Mouse (Mus musculus) stomach, embryonic 16.5 days (tissue): ENCODE results near the gene Pex13. TPM values are rescaled to one million over a fixed set of nuclear protein-coding genes. Genes with fewer than 3 reads are reported as not detected.

Experiments used
- ATAC-seq: fragments of 200-750 bp; cut with Nextera tagmentation; 2 replicates; pipeline ENCODE4 v1.8.0; 2017; ENCODE audit warnings: moderate number of reproducible peaks, moderate TSS enrichment; ENCODE audit not compliant: insufficient read depth, low FRiP score
- H3K27ac ChIP-seq: fragments of 300-500 bp; sonication (generic); 2 replicates; pipeline ENCODE4 v1.5.1; 2014; ENCODE audit warnings: low read length
- H3K27me3 ChIP-seq: fragments of 300-500 bp; sonication (generic); 2 replicates; pipeline ENCODE4 v1.6.1; 2014; ENCODE audit warnings: low read length, control low read depth, mixed read lengths; ENCODE audit not compliant: control insufficient read depth, insufficient read depth
- H3K36me3 ChIP-seq: fragments of 300-500 bp; sonication (generic); 2 replicates; pipeline ENCODE4 v1.6.1; 2014; ENCODE audit warnings: low read length; ENCODE audit not compliant: control insufficient read depth, insufficient read depth
- H3K4me1 ChIP-seq: fragments of 300-500 bp; sonication (generic); 2 replicates; pipeline ENCODE4 v1.6.1; 2014; ENCODE audit warnings: low read length, control low read depth, mixed read lengths; ENCODE audit not compliant: control insufficient read depth, insufficient read depth
- H3K4me2 ChIP-seq: fragments of 300-500 bp; sonication (generic); 2 replicates; pipeline ENCODE4 v1.6.1; 2014; ENCODE audit warnings: low read depth, low read length, mixed read lengths
- H3K4me3 ChIP-seq: fragments of 300-500 bp; sonication (generic); replicated peaks from 2 replicates; pipeline ENCODE4 v1.5.1; 2014; ENCODE audit warnings: mild to moderate bottlenecking, low read length
- H3K9ac ChIP-seq: fragments of 300-500 bp; sonication (generic); 2 replicates; pipeline ENCODE4 v1.6.1; 2014; ENCODE audit warnings: low read length
- H3K9me3 ChIP-seq: fragments of 300-500 bp; sonication (generic); replicated peaks from 2 replicates; pipeline ENCODE4 v1.6.1; 2016; ENCODE audit warnings: low read length, control low read depth; ENCODE audit not compliant: control insufficient read depth
- WGBS: fragments of 180-500 bp; shearing (Covaris S2); extraction: QIAGEN DNeasy Blood & Tissue Kit; methylation state at CpG from one replicate; pipeline ENCODE4 v1.1.7; 2014; 5-methylcytosine and 5-hydroxymethylcytosine counted together
- polyA plus RNA-seq: library from polyadenylated mRNA; unstranded; fragments of >200 nt; fragmentation: Nextera tagmentation; extraction: Ambion mirVana; gene quantifications from 2 replicates; pipeline ENCODE4 v1.2.1, GENCODE M21; 2015

The Pex13 gene
- polyA plus RNA-seq, 1 experiment from 2014 or later, result 24.3 TPM

DNA sequence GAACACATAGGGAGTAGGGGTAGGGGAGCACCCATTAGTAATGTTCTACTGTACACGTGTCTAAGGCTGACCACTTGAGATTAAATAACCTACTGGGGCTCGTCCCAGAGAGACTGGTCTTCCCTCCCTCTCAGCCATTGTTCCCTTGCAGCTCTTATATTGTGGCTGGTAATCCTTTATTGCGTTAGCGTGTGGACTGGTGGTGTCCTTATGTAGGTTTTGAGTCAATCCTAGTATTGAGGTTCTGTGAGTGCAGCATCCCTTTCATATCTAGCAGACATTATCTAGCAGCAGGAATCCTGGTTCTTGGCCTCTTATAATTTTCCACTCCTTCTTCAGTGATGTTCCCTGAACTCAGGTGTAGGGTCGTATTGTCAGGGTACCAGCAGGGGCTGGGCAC, 20.9 kb upstream of the Pex13 start:
- H3K36me3 ChIP-seq, result 0 out of 2 replicates have a peak, but pooled peaks cover 13% of the 10 kb centered on the region
- no peak for ATAC-seq
- no peak overlapping the region for H3K4me3 ChIP-seq
- no peak overlapping the region for H3K4me2 ChIP-seq
- no peaks in the 10 kb centered on the region for H3K9me3 ChIP-seq
- no peaks in the 10 kb centered on the region for H3K4me1 ChIP-seq
- WGBS, result 84% methylated on average over 5 of the region's 5 CpGs
- no peaks in the 10 kb centered on the region for H3K27me3 ChIP-seq
- no peak overlapping the region for H3K27ac ChIP-seq
- no peak overlapping the region for H3K9ac ChIP-seq

DNA sequence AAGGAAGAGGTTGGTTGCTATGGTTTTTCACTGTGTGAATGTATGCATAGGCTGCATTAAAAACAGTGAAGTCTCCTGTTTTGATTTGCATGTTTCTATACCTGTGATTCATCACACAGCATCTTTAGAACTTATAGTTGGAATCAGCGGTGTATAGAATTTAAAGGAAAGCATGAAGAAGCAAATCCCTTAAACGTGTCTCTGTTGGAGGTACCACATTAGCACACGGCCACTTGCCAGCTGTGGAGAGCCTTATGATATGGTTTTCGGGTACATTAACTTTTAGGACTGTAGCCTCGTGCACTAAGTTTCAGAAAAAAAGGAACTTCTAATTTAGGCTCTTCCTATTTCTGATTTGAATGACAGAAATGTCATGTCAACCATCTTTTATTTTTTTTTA, 16.8 kb upstream of the Pex13 start:
- 89% methylated on average over 5 of the region's 5 CpGs for WGBS
- H3K9ac ChIP-seq, result no peak overlapping the region
- ATAC-seq, result no peak

DNA sequence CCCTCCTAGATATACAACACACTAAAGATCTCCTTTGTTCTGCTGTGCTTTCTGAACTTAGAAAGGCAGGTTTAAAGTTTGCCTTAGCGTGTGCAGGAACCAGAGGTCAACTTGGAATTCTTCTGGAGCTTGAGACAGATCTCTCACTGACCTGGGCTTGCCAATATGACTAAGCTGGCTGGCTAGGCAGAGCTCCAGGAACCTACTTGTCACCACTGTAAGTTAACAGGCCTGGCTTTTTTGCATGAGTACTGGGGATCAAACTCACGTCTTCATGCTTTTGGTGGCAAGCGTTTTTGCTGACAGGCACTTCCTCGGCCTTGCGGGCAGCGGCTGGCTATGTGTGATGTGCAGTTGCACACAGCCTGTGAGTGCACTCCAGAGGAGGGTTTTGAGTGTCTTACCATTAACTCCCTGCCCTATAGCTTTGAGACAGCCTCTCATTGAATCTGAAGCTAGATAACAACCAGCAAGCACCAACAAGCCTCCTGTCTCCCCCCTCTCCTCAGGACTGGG, 14.7 kb upstream of the Pex13 start:
- no peak overlapping the region for H3K27ac ChIP-seq
- no peak overlapping the region for H3K4me3 ChIP-seq
- H3K4me2 ChIP-seq, result no peak overlapping the region
- 93% methylated on average over 6 of the region's 6 CpGs for WGBS
- no peaks in the 10 kb centered on the region for H3K4me1 ChIP-seq
- H3K9ac ChIP-seq, result no peak overlapping the region
- peaks cover 16% of the 10 kb centered on the region; the same call in 1 of the 2 replicates for H3K36me3 ChIP-seq
- H3K9me3 ChIP-seq, result no peaks in the 10 kb centered on the region
- no peak for ATAC-seq
- H3K27me3 ChIP-seq, result no peaks in the 10 kb centered on the region

More for the DNA sequence above, 16.8 kb upstream of the Pex13 start:
- Histone ChIP-seq H3K36me3 (0 out of 2 replicates have a peak, but pooled peaks cover 13% of the 10 kb centered on the region), H3K27me3 (no peaks in the 10 kb centered on the region), H3K4me3 (no peak overlapping the region), H3K27ac (no peak overlapping the region), H3K4me1 (no peaks in the 10 kb centered on the region), H3K9me3 (no peaks in the 10 kb centered on the region), H3K4me2 (no peak overlapping the region)

DNA sequence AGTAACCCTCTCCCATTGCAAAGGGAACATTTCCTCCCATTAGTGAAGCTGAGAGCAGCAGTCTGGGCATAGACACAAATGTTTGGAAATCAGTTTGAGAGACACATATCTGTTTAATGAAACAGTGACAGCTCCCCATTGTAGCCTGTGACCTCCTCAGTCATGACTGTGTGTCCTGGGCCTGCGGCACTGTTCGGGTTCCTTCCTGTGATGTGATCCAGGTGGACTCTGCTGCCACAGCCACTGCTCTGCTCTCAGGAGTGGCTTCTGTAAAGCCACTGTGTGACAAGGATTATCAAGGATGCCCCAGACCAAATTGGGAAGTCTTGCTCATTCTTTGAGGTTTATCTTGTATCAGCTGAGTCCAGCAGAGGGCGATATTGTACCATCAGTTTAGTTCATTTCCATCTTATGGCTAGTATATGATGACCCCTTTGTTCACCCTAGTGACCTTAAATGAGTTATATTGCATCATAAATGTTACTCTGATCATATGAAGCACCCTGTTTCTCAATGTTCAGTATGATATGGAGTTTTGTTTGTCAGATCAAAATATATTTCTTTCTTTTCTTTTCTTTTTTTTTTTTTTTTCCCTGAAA, 13.4 kb upstream of the Pex13 start:
- Histone ChIP-seq H3K9ac (no peak overlapping the region), H3K27me3 (no peaks in the 10 kb centered on the region), H3K4me1 (no peaks in the 10 kb centered on the region), H3K4me2 (no peak overlapping the region), H3K36me3 (peaks cover 16% of the 10 kb centered on the region; the same call in 1 of the 2 replicates), H3K9me3 (no peaks in the 10 kb centered on the region), H3K27ac (no peak overlapping the region), H3K4me3 (no peak overlapping the region)
- ATAC-seq, result no peak
- WGBS, result 37% methylated on average over 3 of the region's 3 CpGs

DNA sequence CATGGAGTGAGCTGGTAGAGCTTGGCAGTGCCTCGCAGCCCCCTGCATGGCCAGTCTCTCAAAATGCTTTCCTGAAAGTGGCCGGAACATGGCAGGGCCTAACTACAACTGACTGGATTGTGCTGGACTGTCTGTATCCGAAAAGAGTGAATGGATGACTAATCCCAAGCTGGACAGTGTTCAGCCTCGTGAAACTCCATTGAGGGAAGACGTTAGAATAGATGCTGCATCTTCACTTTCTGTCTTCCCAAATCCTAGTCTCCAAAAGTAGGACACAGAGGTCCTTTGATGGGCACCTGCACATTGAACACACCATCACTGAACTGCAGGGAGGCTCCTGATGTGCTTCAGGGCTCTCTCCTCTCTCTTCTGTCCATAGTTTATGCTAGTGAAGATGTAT, 10.3 kb upstream of the Pex13 start:
- no peaks in the 10 kb centered on the region for H3K27me3 ChIP-seq
- ATAC-seq, result no peak
- H3K4me1 ChIP-seq, result no peaks in the 10 kb centered on the region
- H3K9me3 ChIP-seq, result no peaks in the 10 kb centered on the region
- no peak overlapping the region for H3K27ac ChIP-seq
- H3K36me3 ChIP-seq, result peaks cover 5% of the 10 kb centered on the region; the same call in 1 of the 2 replicates
- no peak overlapping the region for H3K4me3 ChIP-seq
- H3K9ac ChIP-seq, result no peak overlapping the region
- H3K4me2 ChIP-seq, result no peak overlapping the region
- WGBS, result 90% methylated on average over 5 of the region's 5 CpGs

DNA sequence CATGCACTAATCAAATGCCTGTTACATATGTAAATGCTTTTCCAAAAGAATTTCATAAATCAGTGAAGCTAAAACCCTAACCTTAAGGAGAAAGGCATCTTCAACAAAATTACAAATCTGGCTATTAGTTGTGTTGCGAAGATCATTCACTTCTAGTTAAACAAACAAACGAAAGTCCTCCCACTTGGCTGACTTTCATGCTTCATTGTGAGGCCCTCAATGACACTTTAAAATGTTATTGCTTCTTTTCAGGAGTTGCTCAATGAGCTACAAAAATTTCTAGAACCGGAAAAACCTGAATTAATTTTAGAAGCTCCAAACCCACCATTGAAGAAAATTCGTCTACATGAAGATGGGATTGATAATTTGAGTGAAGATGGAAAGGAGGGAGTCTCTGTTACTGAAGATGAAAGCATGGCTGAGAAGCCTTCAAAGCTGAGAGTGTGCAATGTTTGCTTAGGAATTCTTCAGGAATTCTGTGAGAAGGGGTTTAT, 6.5 kb upstream of the Pex13 start:
- no peaks in the 10 kb centered on the region for H3K4me1 ChIP-seq
- no peak overlapping the region for H3K4me3 ChIP-seq
- no peaks in the 10 kb centered on the region for H3K27me3 ChIP-seq
- peaks cover 3% of the 10 kb centered on the region; the same call in 1 of the 2 replicates for H3K36me3 ChIP-seq
- WGBS, result 72% methylated on average over 4 of the region's 4 CpGs
- H3K27ac ChIP-seq, result no peak overlapping the region
- no peak overlapping the region for H3K4me2 ChIP-seq
- no peak for ATAC-seq
- no peak overlapping the region for H3K9ac ChIP-seq
- H3K9me3 ChIP-seq, result no peaks in the 10 kb centered on the region

DNA sequence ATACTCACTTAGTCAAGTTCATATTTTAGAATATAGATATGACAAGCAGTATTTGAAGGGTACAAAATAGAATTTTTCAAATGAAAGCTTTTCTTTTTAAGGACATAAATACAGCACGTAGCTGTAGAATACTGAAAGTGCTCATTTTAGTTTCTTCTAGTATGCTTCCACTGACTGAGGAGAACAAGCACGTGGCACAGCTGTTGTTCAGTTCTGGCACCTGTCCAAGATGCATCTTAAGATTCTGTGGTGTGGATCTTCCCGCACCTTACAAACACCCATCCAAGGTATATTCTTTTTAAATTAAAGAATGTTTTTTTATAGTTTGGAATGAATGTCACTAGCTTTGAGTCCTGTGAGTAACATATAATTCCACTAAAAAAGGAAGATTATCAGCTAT, 1.4 kb upstream of the Pex13 start:
- H3K4me2 ChIP-seq, result peak overlapping the region; percentile 62
- ATAC-seq, result no peak
- no peaks in the 10 kb centered on the region for H3K36me3 ChIP-seq
- no peaks in the 10 kb centered on the region for H3K4me1 ChIP-seq
- H3K4me3 ChIP-seq, result peak overlapping the region; percentile 84
- H3K9me3 ChIP-seq, result no peaks in the 10 kb centered on the region
- H3K9ac ChIP-seq, result no peak overlapping the region
- H3K27ac ChIP-seq, result no peak overlapping the region
- WGBS, result 22% methylated on average over 3 of the region's 3 CpGs
- H3K27me3 ChIP-seq, result no peaks in the 10 kb centered on the region

DNA sequence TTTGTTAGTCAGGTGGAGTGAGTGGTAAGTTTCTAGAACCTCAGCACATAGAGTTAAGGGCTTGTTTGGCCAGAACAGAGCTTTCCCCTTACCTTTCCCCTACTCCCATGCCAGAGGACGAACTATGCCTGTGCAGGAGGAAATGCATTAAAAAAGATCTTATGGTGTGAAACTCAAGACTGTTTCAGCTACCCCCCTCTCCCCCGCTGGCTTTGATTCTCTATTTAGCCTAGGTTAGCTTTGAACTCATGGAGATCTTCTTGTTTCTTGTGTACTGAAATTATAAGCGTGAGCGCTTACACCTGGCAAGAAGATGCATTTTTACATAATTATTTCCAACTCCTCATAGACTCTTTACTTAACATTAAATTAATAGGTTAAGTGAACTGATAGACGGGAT, 767 bp upstream of the Pex13 start:
- Histone ChIP-seq H3K4me1 (no peaks in the 10 kb centered on the region), H3K27ac (peak overlapping the region; percentile 98), H3K9ac (peak overlapping the region; percentile 91), H3K4me3 (peak overlapping the region; percentile 84), H3K27me3 (no peaks in the 10 kb centered on the region), H3K9me3 (no peaks in the 10 kb centered on the region), H3K36me3 (no peaks in the 10 kb centered on the region), H3K4me2 (peak overlapping the region; percentile 62)
- 5% methylated on average over 5 of the region's 5 CpGs for WGBS
- no peak for ATAC-seq

DNA sequence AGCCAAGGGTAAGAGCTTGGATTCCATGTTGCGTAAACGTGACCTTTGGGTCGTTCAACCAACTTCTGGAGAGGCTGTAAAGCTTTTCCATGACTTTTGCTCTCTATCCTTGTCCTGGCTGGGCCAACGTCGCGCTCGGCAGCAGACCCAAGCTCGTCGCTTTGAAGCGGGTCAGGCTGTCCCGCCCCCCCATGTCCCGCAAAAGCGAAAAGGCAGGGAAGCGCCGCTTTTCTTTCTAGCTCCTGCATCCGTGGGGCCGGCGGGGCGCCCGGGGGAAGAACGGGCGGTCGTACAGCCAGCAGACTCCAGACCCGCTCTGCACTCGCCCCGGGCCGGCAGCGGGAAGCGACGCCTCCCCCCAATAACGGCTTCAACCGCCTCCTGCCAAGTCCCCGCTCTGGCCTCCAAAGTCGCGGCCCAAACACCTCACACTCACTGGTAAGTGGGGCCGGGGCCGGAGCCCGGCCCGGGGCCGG, 410 bp downstream of the Pex13 start, which contains the start of gene Pus10:
TSS of gene Pus10 (plus strand) at position 364 of the 476 bp plus-strand sequence.
- ATAC-seq, result peak; percentile 27; the same call in 1 of the 2 replicates
- Histone ChIP-seq H3K4me1 (no peaks in the 10 kb centered on the region), H3K27me3 (no peaks in the 10 kb centered on the region), H3K36me3 (no peaks in the 10 kb centered on the region), H3K9me3 (no peaks in the 10 kb centered on the region), H3K4me3 (peak within 1 kb of the TSS; percentile 84), H3K4me2 (peak within 1 kb of the TSS; percentile 66), H3K27ac (peak within 1 kb of the TSS; percentile 98), H3K9ac (peak within 1 kb of the TSS; percentile 91)
- under 1% methylated on average over 40 of the region's 40 CpGs for WGBS
